Mouse (Mus musculus) thymus, adult 2 months (tissue): ENCODE results near the gene Hist1h3c. TPM values are rescaled to one million over a fixed set of nuclear protein-coding genes. Genes with fewer than 3 reads are reported as not detected.

Experiments used
- DNase-seq: peaks from one replicate; pipeline ENCODE4 v3.0.0; 2021
- H3K27ac ChIP-seq: fragments of 200-500 bp; 2 replicates; pipeline ENCODE4 v1.5.1; 2012; ENCODE audit warnings: low read length, control low read depth; ENCODE audit not compliant: control insufficient read depth, insufficient read depth
- H3K27me3 ChIP-seq: fragments of 200-500 bp; 2 replicates; pipeline ENCODE4 v1.6.1; 2012; ENCODE audit warnings: mild to moderate bottlenecking, low read length, moderate library complexity, mixed read lengths; ENCODE audit not compliant: control insufficient read depth, insufficient read depth
- H3K36me3 ChIP-seq: fragments of 200-500 bp; 2 replicates; pipeline ENCODE4 v1.6.1; 2012; ENCODE audit warnings: mild to moderate bottlenecking, low read length, moderate library complexity; ENCODE audit not compliant: control insufficient read depth, insufficient read depth
- H3K4me1 ChIP-seq: fragments of 200-500 bp; replicated peaks from 2 replicates; pipeline ENCODE4 v1.6.1; 2012; ENCODE audit warnings: low read length; ENCODE audit not compliant: control insufficient read depth, insufficient read depth
- H3K4me3 ChIP-seq: fragments of 200-500 bp; 2 replicates; pipeline ENCODE4 v1.5.1; 2012; ENCODE audit warnings: mild to moderate bottlenecking, low read length, control low read depth, moderate library complexity; ENCODE audit not compliant: control insufficient read depth, insufficient read depth
- CTCF ChIP-seq: fragments of 200-500 bp; IDR thresholded peaks from 2 replicates; pipeline ENCODE4 v1.5.1; 2012; ENCODE audit warnings: mild to moderate bottlenecking, control low read depth, low read length, moderate library complexity, borderline replicate concordance; ENCODE audit not compliant: control insufficient read depth, poor library complexity, insufficient read depth; ENCODE audit errors: extremely low read depth
- POLR2A ChIP-seq: fragments of 200-500 bp; IDR thresholded peaks from 2 replicates; pipeline ENCODE4 v1.6.1; 2012; ENCODE audit warnings: mild to moderate bottlenecking, low read length, control low read depth, moderate library complexity; ENCODE audit not compliant: control insufficient read depth, poor library complexity, insufficient read depth; ENCODE audit errors: extremely low read depth
- WGBS: fragments of 180-500 bp; shearing (Covaris S2); methylation state at CpG from one replicate; pipeline ENCODE4 v1.1.7; 2018; 5-methylcytosine and 5-hydroxymethylcytosine counted together
- polyA plus RNA-seq: library from polyadenylated mRNA; depleted of rRNA; stranded (reverse); fragments of >200 nt; gene quantifications from 2 replicates; pipeline ENCODE4 v1.2.3, GENCODE M21; 2012

Gene Hist1h3c
- polyA plus RNA-seq, 1 experiment = 377 TPM

DNA sequence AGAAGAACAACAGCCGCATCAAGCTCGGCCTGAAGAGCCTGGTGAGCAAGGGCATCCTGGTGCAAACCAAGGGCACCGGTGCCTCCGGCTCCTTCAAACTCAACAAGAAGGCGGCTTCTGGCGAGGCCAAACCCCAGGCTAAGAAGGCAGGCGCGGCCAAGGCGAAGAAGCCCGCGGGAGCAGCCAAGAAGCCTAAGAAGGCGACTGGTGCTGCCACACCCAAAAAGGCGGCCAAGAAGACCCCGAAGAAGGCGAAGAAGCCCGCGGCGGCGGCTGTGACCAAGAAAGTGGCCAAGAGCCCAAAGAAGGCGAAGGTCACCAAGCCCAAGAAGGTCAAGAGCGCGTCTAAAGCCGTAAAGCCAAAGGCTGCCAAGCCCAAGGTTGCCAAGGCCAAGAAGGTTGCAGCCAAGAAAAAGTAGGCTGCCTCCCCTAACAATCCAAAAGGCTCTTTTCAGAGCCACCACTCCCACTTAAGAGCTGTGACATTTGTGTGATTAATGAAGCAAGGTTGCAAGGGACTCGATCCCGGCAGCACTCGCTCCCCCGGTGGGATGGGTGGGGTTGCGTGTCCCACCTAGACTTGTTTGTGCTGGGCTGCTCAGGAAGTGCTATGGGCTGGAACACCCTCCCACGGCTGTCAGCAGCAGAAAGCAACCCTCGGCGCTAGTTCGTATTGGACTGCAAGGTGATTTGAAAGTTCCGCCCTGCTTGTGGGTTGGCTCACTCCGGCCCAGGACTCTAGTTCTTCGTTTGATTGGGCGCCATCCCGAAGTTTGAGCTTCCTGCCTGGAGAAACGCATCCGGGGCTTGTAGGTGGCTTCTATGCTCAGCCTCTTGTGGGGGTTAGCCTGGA, 6.1 kb downstream of the Hist1h3c start:
- peak; percentile 81 for TF ChIP-seq POLR2A
- no peak for TF ChIP-seq CTCF
- no peaks in the 10 kb centered on the region for H3K36me3 ChIP-seq
- H3K4me1 ChIP-seq = no peaks in the 10 kb centered on the region
- peak overlapping the region; percentile 99 for H3K27ac ChIP-seq
- peak overlapping the region; percentile 85 for H3K4me3 ChIP-seq
- no peaks in the 10 kb centered on the region for H3K27me3 ChIP-seq
- WGBS = under 1% methylated on average over 39 of the region's 39 CpGs
- peak; percentile 86 for DNase-seq

DNA sequence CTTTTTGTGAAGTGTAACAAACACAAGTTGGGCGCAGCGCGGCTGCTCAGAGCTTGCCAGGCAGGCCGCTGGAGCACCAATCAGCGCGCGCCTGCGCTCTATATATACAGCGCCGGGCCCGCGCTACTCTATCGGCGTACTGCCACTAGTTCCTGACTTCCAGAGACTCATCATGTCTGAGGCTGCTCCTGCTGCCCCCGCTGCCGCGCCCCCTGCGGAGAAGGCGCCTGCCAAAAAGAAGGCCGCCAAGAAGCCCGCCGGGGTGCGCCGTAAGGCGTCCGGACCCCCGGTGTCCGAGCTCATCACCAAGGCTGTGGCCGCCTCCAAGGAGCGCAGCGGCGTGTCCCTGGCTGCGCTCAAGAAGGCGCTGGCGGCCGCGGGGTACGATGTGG, 6.7 kb downstream of the Hist1h3c start, which contains the start of gene Hist1h1c:
Hist1h1c (plus strand) TSS at position 132 of the 392 bp plus-strand sequence.
- Histone ChIP-seq H3K27ac (peak within 1 kb of the TSS; percentile 99), H3K4me3 (peak within 1 kb of the TSS; percentile 85), H3K27me3 (no peaks in the 10 kb centered on the region), H3K36me3 (no peaks in the 10 kb centered on the region), H3K4me1 (no peaks in the 10 kb centered on the region)
- under 1% methylated on average over 38 of the region's 38 CpGs for WGBS
- peak; percentile 94 for DNase-seq
- TF ChIP-seq CTCF = peak; percentile 61; the same call in 1 of the 2 replicates
- TF ChIP-seq POLR2A = peak; percentile 99

DNA sequence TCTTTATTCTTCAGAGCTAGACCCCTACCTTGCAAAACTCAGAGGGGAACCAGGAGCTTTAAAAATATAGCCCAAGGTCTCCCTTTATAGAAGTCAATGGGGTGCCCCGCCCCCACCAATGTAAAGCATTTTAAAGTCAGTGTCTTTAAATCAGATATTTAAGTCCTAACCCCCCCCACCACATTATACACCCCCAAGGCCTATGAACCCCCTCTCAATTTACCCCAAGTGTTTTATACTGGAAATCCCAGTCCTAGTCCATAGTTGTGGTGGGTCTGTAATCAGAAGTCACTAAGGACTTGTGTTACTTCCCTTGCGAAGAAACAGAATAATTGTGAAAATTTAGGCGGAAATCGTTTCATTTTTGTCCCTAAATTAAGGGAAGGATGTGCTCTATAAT, 7.4 kb downstream of the Hist1h3c start:
- DNase-seq = peak; percentile 40
- Histone ChIP-seq H3K27me3 (no peaks in the 10 kb centered on the region), H3K4me1 (no peaks in the 10 kb centered on the region), H3K4me3 (no peak overlapping the region), H3K27ac (peak overlapping the region; percentile 71; the same call in 1 of the 2 replicates), H3K36me3 (no peaks in the 10 kb centered on the region)
- TF ChIP-seq CTCF (no peak), POLR2A (no peak)
- 27% methylated on average over 4 of the region's 4 CpGs for WGBS

DNA sequence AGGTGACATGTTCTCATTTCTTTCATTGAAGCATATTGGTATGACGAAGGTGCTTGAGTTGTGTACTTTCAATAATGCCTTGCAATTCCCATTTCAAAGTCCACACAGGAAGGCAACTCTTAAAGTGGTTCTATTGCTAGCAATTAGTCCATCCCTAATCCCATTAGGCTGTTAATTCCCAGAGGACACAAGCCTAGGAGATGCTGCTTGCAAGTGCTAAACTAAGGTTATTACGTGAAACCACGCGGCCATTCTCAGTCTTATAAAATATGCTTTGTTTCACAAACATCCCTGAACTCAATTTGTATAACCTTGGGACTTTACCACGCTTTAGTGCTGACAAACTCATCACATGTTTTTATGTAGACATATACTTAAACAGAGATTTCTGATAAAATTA, 8.3 kb downstream of the Hist1h3c start:
- WGBS = 98% methylated on average over 5 of the region's 5 CpGs

DNA sequence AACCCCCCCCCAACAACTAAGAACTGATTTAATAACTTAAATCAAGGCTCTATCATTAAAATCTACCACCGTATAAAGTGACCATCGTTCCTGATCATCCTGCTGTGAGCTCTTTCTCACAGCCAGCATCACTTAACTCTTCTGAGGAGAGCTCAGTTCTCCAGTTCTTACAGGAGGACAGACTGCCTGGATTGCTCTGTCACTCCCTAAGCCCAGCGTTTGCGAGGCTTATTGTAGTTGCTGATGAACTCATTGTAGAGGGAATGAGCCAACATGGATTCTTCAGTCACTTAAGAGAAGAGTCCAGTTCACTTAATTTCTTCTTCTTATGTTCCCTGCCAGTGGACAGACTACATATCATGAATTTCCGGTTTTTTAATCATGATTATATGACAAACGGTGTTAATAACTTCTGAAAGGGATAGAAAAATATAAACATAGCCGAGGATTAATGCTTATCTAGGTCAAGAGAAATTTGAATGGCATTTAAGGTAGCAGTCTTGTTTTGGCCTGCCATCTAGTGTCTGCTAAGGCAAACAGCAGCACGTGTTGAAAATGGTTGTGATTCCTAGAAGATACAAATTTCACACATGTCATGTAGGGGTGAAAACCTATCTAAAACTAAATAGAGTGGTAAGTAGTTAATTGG, 13.1 kb downstream of the Hist1h3c start:
- no peaks in the 10 kb centered on the region for H3K27me3 ChIP-seq
- H3K4me3 ChIP-seq = no peak overlapping the region
- no peaks in the 10 kb centered on the region for H3K36me3 ChIP-seq
- 34% methylated on average over 8 of the region's 8 CpGs for WGBS
- DNase-seq = peak; percentile 46
- no peak for TF ChIP-seq POLR2A
- peaks cover 18% of the 10 kb centered on the region for H3K4me1 ChIP-seq
- H3K27ac ChIP-seq = no peak overlapping the region

More for the DNA sequence above, 8.3 kb downstream of the Hist1h3c start:
- no peaks in the 10 kb centered on the region for H3K27me3 ChIP-seq
- DNase-seq = no peak
- no peak overlapping the region for H3K27ac ChIP-seq
- H3K36me3 ChIP-seq = no peaks in the 10 kb centered on the region
- no peaks in the 10 kb centered on the region for H3K4me1 ChIP-seq
- no peak for TF ChIP-seq CTCF
- no peak for TF ChIP-seq POLR2A
- no peak overlapping the region for H3K4me3 ChIP-seq

DNA sequence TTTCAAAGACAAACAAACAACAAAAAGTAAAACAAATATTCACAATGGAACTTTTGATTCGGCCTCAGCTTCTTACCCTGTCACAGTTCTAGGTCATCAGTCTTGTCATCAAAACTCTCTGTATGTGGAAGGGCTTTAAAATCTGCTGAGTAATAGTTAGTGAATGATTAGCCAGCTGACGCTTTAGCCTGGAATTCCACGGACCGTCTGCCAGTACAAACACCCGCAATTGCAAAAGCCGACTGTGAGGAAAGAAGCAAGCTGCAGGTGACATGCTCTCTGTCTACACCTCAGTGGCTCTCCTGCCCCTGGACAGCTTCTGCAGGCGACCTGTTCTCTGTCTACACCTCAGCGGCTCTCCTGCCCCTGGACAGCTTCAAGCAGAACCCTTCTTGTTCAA, 14.9 kb downstream of the Hist1h3c start:
- Histone ChIP-seq H3K27ac (no peak overlapping the region), H3K4me1 (peaks cover 18% of the 10 kb centered on the region), H3K36me3 (no peaks in the 10 kb centered on the region), H3K4me3 (no peak overlapping the region), H3K27me3 (no peaks in the 10 kb centered on the region)
- 90% methylated on average over 8 of the region's 8 CpGs for WGBS
- TF ChIP-seq CTCF (no peak), POLR2A (no peak)
- DNase-seq = no peak
